Mouse (Mus musculus) retina, postnatal 1 day (tissue): ENCODE data around the gene Klhl3.

ENCODE experiments used
- DNase-seq: peaks from one replicate; pipeline ENCODE4 v3.0.0-alpha.2; 2012

Klhl3 gene

DNA sequence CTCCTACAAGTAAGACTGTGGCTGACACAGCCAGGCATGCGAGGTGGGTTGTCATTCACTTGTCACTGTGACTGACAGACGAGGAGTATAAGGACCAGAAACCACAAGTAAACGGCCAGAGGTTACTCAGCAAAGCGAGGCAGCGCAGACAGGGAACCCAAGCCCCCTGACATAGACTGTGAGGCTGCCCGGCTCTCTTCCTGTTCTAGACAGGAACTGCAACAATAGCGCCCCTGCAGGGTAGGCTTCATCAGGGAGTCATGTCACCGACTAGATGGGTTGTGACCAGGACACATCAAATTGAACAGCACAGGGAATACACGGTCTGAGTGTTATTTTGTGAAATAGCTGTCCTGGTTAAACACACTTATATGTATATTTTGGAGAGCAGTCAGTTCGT, 93.0 kb downstream of the Klhl3 start:
- DNase-seq, result no peak

DNA sequence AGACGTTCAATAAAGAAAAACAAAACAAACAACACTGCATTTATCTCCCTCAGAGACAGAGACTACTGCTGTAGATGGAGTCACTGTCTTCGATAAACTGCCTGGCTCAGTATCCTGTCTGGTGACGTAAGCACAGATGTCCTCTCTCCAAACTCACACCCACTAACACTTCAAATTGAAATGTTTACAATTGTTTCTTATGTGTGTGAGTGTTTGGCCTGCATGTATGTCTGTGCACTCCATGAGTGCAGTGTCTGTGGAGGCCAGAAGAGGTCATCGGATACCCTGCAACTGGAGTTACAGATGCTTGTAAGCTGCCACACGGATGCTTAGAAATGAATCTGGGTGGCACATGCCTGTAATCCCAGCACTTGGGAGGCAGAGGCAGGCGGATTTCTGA, 96.1 kb downstream of the Klhl3 start:
- no peak for DNase-seq

DNA sequence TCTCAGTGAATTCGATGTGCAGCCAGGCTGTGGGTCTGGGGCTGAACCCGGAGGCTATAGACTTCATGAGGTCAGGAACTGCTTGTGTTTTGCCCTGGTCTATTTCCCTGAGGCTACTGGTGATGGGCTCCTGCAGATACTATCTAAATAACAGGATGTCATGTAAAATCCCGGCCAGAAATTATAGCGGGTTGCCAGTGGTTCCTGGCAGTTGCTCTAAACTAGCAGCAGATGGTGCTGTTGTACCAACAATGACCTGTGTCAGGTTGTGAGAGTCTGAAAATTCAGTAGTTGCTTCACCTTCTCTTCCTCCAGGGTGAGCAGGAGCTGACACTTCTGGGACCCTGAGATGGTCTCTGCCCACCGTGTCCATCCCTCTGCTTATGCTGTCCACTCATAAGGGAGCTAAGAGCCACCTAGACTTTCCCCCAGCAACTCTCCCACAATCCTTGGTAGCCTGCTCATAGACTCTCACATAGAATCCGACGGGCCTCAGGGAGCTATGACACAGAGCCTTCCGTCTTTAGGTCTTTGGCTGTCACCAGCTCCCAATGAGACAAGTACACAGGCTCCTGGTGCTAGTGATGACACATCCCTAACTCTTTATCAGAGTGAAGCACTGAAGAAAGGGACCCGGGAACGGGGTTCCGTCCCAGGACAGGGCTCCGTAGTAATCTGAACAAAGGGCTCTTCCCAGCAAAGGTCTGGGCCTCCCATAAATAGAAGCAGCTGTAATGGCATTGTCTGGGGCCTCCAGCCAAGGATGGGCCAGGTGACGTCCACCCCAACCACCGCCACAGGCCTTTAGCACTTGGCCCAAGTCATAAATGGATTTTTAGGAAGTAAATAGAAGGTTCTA, 101.1 kb downstream of the Klhl3 start:
- DNase-seq, result peak; percentile 80

DNA sequence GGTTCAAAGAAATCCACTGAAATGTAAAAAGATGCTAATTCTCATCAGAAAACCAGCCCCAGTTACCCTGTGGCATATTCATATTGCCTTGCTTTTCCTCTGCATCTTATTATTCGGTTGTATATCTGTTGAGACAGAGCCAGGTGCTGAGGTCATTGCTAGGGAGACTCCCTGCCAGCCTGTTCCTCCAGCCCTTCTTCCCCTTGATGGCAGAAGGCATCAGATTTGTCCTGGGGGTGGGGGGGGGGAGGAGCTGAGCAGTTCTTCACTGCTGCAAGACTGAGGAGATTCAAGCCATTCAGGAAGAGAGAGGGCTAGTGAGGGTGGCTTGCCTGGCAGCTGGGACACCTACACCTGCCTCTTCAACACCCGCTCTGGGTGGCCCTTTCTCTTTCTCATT, 101.9 kb downstream of the Klhl3 start:
- no peak for DNase-seq

DNA sequence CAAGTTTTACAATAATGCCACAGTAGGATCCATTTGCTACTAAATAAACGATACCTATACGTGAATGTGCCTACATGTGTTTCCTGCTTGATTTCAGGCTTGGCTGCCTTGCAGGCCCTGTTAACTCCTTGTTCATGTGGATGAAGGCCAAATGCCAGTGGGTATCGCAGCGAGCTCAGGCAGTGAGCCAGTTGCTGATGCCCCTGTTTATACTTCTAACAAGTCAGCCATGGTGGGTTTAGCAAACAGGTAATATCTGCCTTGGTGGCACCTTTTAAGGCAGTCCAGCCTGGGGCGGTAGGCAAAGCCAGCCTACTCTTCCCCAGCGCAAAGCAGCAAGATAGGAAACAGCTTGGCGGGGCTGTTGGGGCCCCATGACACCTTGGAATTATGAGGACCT, 103.0 kb downstream of the Klhl3 start:
- no peak for DNase-seq

DNA sequence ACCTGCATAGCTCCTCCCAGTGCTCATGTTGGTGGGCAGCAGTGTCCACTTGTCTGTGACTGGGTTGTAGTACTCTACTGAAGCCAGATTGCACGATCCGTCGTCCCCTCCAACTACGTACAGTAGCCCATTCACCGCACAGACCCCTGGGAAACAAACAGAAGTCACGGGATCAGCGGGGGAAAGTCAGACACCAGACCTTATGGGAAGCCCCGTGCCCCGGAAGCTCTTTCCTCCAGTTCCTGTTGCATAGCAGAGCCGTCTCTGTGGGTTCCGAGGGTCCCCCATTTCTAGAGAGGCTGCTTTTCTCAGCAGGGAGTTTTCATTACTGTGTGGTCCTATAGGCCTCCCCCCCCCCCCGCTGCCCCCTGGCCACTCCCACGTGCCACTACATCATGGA, 104.1 kb downstream of the Klhl3 start:
- DNase-seq, result no peak

DNA sequence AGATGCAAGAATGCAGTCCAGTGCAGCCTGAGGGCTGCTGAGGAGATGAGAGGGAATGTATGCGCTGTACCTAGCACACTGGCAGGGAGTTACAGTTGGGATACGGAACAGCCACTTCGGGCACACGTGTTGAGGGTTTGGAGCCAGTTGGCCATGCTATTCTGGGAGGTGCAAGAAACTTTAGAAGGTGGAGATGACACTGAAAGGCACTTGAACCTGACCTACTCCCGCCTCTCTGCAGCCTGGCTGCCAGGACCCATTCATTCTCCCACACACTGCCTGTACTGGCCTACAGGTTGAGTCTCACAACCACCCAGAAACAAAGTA, 105.4 kb downstream of the Klhl3 start:
- DNase-seq, result no peak

DNA sequence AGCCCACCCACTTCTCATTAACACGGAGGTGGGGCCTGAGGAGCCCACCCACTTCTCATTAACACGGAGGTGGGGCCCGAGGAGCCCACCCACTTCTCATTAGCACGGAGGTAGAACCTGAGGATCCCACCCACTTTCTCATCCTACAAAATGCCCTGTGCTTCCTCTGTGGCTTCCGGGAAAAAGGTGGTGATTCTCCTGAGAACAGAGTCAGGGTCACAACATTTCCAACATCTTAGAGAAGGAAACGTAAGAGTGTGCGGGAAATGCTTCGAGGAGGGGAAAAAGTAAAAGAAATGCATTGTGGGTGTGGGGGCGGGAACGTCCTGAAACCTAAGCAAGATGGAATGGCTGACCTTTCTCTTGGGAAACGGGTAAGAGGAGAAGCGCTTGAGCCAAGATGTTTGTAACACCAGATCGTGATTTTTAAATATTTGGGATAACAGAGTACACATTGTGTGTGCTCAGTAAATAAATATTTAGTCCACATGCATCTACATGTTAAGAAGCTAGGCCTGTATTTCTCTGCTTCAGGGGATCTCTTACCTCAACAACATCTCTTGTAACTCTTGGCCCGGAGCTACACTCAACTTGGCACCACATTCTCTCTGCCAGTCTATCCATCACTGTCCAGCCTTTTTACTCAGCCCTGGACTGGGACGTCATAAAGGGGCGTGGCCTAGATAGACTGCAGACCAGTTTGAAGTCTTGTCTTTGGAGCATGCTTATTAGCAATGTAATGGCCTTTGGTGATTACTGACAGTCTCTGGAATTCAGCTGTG, 105.9 kb downstream of the Klhl3 start:
- no peak for DNase-seq

DNA sequence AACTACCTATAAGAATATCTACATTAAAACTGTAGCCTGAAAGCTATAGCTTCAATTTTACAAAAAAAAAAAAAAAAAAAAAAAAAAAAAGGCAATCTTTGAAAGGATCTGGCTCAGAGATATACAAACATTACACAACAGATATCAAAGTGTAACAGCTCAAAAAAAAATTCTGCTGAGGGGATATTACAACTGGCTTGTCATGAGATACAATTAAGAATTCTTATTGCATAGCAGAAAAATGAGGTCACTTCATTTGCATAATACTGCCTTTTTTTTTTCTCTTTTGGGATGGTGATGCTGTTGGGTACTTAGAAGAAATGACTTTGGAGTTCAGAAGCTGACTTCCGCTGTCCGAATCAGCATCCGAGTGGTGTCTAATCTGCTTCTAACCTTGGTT, 111.6 kb downstream of the Klhl3 start:
- no peak for DNase-seq

DNA sequence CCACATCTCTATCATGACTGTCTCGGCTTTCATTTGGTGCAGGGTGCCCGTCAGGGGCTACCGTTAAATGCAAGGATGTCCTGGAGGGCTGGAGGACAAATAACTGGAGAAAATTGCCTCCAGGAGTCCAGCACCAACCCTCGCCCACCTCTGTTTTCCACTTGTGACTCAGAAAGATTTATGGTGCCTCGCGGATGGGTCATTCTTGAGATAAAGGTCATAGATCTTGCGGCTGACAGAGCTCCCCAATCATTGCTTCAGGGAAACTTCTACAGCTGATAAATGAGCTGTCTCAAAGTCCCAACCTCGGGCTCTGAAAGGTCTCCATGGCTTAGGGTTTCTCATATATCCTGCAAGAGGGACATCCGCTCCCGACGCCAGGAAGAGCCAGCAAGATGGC, 116.9 kb downstream of the Klhl3 start:
- DNase-seq, result no peak

DNA sequence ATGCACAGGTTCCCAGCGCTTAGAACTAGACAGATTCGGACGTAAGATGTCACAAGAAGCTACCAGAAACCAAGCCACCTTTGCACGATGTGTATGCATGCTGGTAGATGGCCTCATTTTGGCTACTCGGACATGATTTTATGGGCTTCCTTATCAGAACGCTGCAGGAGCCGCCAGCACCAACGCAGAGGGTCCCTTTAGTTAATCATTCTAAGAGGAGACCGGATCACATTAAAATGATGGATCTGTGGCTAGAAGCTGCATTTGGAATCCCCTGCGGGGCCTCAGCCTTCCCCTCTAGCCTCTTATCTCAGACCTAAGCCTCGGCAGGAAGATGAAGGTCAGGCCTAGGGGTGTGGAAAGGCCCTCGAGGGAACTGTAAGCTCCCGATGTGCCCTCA, 117.5 kb downstream of the Klhl3 start:
- no peak for DNase-seq

DNA sequence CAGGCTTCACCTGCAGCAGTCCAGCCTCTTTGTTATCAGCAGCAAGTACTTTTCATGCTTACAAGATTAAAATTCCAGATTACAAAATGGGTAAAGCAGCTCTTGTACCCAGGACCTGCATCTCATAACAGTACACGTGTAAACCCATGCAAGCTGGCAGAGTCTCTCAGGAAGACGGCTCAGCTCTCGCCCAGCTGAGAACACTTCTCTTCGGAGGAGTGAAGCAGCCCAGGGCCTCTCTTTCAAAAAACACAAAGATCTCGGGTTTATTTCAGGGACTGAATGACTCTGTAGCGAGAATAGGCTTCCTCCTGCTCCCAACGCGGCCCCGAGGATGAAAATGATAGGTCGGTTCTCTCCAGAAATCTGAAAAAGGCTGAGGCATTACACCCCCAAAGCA, 128.8 kb downstream of the Klhl3 start:
- DNase-seq, result no peak

DNA sequence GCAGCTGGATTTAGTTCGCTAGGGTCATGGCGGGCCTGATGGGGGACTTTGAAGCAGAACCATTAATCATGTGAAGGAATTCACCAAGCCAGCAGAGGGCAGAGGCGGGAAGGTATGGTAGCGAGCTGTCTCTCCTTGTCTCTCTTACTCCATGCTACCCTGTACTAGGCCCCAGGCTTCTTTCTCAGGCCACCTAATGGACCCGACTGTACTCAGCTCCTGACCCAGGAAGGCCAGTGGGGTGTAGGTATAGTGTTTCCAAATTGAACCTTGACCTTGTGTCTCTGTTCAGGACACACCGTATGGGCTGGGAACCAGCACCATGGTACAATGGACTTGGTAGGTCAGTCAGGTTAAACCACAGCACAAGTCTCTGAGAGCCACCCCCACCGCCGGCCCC, 129.2 kb downstream of the Klhl3 start:
- DNase-seq, result no peak

DNA sequence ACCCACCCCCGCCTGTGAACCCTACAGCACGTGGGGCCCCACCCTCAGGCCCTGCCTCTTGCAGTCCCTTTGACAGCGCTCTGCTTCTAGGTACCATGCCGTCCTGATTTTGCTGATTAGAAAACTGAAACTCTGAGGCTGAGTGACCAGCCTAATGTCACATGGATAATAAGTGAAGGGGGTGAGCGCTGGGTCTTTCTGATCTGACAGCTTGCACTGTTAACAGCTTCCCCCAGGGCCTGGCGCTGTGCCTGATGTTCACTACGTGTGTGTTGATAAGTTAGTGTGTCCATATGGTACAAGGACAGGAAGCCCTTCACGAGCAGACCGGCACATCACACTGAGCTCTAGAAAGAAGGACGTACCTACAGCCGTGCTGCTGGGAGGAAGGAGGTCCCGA, 130.1 kb downstream of the Klhl3 start:
- DNase-seq, result peak; percentile 73

DNA sequence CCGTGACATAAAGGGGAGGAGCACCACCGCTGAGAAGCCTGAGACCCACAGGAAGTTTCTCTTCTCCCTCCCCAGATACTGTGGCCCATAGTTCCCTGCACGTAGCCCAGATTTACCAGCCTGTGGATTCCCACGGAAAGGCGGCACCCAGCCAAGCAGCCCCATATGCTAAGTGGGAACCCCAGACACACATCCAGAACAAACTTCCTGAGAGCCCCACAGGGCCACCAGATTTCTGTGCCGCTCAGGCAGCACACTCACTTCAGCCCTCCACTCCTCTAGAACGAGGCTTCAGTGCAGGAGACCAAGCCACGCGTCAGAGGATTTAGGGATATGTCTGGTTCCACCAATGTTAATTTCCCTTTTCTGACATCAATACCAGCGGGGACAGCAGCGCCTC, 130.5 kb downstream of the Klhl3 start:
- peak; percentile 25 for DNase-seq

DNA sequence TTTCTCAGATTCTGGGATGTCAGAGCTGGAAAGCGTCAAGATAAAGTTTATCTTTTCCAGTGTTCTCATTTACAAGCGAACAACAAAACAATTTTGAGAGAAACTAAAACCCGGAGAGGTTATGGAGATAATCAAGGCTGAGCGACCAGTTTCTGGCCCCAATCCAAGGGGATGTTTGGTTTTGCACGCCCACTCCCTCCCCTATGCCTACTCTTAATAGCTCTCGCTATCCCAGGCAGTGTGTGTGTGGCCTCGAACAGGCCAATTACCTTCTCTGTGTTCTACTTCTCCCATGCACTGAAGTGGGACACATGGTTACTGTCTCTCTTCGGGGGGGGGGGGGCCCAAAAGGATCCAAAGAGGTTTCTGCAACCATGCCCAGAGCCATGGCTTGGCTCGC, 132.7 kb downstream of the Klhl3 start:
- DNase-seq, result peak; percentile 81

DNA sequence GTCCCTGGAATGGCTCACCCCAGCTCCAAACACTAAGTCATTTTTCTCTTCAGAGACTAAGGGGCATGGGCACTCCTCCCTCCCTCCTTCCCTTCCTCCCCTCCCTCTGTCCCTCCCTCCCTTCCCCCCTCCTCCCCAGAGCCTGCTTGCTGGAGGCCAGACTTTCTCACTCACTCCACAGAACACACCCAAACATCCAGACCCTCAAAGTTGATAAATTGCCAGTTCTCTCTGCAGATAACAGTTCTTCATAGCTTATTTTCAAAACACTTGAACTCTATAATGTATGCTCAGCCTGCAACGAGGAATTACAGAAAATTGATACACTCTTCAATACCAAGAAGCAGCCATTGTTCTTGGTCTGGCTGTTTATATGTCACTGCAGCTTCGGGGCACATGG, 133.3 kb downstream of the Klhl3 start:
- peak; percentile 55 for DNase-seq

DNA sequence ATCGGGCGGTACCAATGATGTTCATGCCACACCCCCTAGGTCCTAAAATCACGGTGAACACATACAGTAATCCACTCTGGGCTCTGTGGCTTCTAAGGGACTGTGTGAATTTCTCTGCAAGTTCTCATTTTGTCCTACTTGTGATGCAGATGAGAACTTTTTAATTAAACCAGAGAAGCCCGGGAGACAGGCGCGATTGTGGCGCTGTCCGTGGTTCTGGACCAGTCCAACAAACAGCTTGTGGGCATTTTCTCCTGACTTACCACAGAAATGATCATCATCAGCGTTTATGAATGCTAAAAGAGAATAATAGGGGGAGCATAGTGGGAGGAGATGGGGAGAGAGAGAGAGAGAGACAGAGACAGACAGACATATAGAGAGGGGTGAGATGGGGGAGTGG, 134.5 kb downstream of the Klhl3 start:
- DNase-seq, result peak; percentile 40

DNA sequence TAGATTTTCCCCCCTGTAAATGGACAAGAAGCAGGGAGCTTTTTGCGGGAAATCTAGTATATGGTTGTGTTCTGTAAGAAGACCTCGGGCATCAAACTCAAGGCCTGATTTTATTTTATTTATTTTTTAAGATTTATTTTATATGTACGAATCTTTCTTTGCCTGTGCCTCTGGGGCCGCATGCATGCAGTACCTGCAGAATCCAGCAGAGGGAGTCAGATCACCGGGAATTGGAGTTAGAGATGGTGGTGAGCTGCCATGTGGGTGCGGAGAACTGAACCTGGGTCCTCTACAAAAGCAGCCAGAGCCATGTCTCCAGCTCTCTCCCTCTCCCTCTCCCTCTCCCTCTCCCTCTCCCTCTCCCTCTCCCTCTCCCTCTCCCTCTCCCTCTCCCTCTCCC, 135.7 kb downstream of the Klhl3 start:
- no peak for DNase-seq

DNA sequence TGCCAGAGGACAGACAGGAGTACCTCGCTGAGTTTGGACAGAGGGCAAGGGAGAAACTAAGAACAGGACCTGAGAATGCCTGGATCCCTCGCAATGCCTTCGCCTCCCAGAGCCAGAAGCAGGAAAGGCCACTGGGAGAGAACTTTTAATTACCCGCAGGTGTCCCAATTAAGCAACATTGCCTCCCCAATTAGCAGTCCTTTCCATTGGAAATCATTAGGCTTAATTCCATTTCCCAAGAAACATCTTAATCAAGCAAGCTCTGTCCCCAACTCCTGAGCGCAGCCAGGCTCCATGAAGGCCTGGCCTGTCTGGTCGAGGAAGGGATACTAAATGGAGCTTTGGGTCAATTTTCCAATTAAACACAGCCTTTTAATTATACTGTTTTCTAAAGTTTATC, 147.7 kb downstream of the Klhl3 start:
- DNase-seq, result peak; percentile 45

DNA sequence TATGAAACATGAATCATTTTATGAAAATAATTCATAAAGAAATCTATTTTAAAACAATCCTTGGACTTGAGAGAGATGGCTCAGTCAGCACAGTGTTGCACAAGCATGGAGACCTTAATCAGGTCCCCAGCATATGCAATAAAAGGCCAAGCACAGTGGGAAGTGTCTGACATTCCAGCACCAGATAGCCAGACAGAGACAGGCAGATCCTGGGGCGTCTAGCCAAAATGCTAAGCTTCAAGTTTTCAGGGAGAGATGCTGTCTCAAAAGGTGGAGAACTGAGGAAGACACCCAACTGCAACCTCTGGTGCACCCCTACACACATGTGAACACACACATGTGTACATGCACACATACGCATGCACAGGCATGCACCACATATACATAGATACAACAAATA, 153.1 kb downstream of the Klhl3 start:
- no peak for DNase-seq

DNA sequence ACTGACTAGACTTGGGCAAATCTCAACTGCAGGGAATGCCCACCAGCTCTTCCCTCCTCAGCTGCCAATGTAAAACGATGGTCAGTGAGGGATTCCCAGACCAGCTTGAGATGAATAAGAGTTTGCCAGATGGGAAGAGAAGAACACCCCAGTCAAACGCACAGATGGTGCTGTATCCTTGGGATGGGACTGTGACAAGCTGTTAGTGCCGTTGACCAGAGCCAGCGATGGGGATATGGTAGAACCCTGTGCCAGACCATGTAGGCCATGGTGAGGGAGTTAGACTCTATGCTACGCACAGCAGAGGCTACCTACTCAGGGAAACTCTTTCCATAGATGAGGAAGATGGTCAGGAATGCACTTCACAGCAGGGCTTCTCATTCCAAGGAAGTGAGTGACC, 153.6 kb downstream of the Klhl3 start:
- DNase-seq, result no peak
